Mouse (Mus musculus) midbrain, embryonic 16.5 days (tissue): ENCODE measurements around the gene Pms1. TPM values are rescaled to one million over a fixed set of nuclear protein-coding genes. Genes with fewer than 3 reads are reported as not detected.
"Not testable (repeated sequence)": the region's sequence is repeated elsewhere in the genome, so short reads cannot be mapped to it uniquely, and the experiment has no call there.

Source experiments
- ATAC-seq: fragments of 200-750 bp; cut with Nextera tagmentation; 2 replicates; pipeline ENCODE4 v1.8.0; 2017; ENCODE audit warnings: moderate TSS enrichment
- H3K27ac ChIP-seq: fragments of 300-500 bp; sonication (generic); 2 replicates; pipeline ENCODE4 v1.5.1; 2014; ENCODE audit warnings: mild to moderate bottlenecking, low read length, mixed read lengths
- H3K27me3 ChIP-seq: fragments of 300-500 bp; sonication (generic); 2 replicates; pipeline ENCODE4 v1.6.1; 2014; ENCODE audit warnings: low read depth, low read length, mixed read lengths; ENCODE audit not compliant: control insufficient read depth, insufficient read depth
- H3K36me3 ChIP-seq: fragments of 300-500 bp; sonication (generic); 2 replicates; pipeline ENCODE4 v1.6.1; 2014; ENCODE audit warnings: mild to moderate bottlenecking, low read length, moderate library complexity, mixed read lengths; ENCODE audit not compliant: control insufficient read depth, insufficient read depth
- H3K4me1 ChIP-seq: fragments of 300-500 bp; sonication (generic); 2 replicates; pipeline ENCODE4 v1.6.1; 2014; ENCODE audit warnings: mild to moderate bottlenecking, low read length, mixed read lengths; ENCODE audit not compliant: control insufficient read depth, insufficient read depth
- H3K4me2 ChIP-seq: fragments of 300-500 bp; sonication (generic); 2 replicates; pipeline ENCODE4 v1.6.1; 2014; ENCODE audit warnings: mild to moderate bottlenecking, low read length, mixed read lengths
- H3K4me3 ChIP-seq: fragments of 300-500 bp; sonication (generic); 2 replicates; pipeline ENCODE4 v1.5.1; 2014; ENCODE audit warnings: low read depth, mild to moderate bottlenecking, low read length, moderate library complexity, mixed read lengths
- H3K9ac ChIP-seq: fragments of 300-500 bp; sonication (generic); 2 replicates; pipeline ENCODE4 v1.6.1; 2014; ENCODE audit warnings: low read depth, low read length, mixed read lengths
- H3K9me3 ChIP-seq: fragments of 300-500 bp; sonication (generic); replicated peaks from 2 replicates; pipeline ENCODE4 v1.6.1; 2014; ENCODE audit warnings: mild to moderate bottlenecking, low read length, mixed read lengths; ENCODE audit not compliant: control insufficient read depth, poor library complexity, severe bottlenecking
- WGBS: fragments of 180-500 bp; shearing (Covaris S2); extraction: QIAGEN DNeasy Blood & Tissue Kit; methylation state at CpG from one replicate; pipeline ENCODE4 v1.1.7; 2014; 5-methylcytosine and 5-hydroxymethylcytosine counted together
- polyA plus RNA-seq: library from polyadenylated mRNA; unstranded; fragments of >200 nt; fragmentation: Nextera tagmentation; extraction: Ambion mirVana; gene quantifications from 2 replicates; pipeline ENCODE4 v1.2.1, GENCODE M21; 2015

Pms1 gene
- polyA plus RNA-seq, 1 experiment from 2014 or later: 9.3 TPM

GRCm38 (mm10) chr1:53321662-53322344 lies 25.0 kb upstream of the Pms1 start:
- Histone ChIP-seq H3K27me3 (no peaks in the 10 kb centered on the region), H3K4me1 (no peaks in the 10 kb centered on the region), H3K9me3 (no peaks in the 10 kb centered on the region), H3K4me2 (no peak overlapping the region), H3K27ac (no peak overlapping the region), H3K9ac (no peak overlapping the region), H3K36me3 (peaks cover 7% of the 10 kb centered on the region; the same call in 1 of the 2 replicates), H3K4me3 (no peak overlapping the region)
- WGBS: 97% methylated on average over 4 of the region's 4 CpGs
- ATAC-seq: no peak

GRCm38 (mm10) chr1:53312989-53313967 lies 16.5 kb upstream of the Pms1 start, which contains the start of gene Osgepl1:
Gene Osgepl1 (plus strand): TSS chr1:53313624.
- peak within 1 kb of the TSS; percentile 75 for H3K9ac ChIP-seq
- 0 out of 2 replicates have a peak, but pooled peaks cover 2% of the 10 kb centered on the region for H3K36me3 ChIP-seq
- no peaks in the 10 kb centered on the region for H3K27me3 ChIP-seq
- peak within 1 kb of the TSS; percentile 82 for H3K27ac ChIP-seq
- ATAC-seq: peak; percentile 99
- H3K4me3 ChIP-seq: peak within 1 kb of the TSS; percentile 74
- no peaks in the 10 kb centered on the region for H3K9me3 ChIP-seq
- WGBS: 3% methylated on average over 27 of the region's 27 CpGs
- peaks cover 7% of the 10 kb centered on the region for H3K4me1 ChIP-seq
- H3K4me2 ChIP-seq: peak within 1 kb of the TSS; percentile 71

- Histone ChIP-seq H3K9ac (no peak overlapping the region), H3K36me3 (no peaks in the 10 kb centered on the region), H3K27ac (no peak overlapping the region), H3K9me3 (no peaks in the 10 kb centered on the region), H3K4me1 (peaks cover 6% of the 10 kb centered on the region), H3K4me3 (no peak overlapping the region), H3K27me3 (no peaks in the 10 kb centered on the region), H3K4me2 (no peak overlapping the region)
- WGBS: 90% methylated on average over 4 of the region's 4 CpGs
- ATAC-seq: no peak
Observed at GRCm38 (mm10) chr1:53300506-53300905, 3.7 kb upstream of the Pms1 start.

- H3K36me3 ChIP-seq: no peaks in the 10 kb centered on the region; the same call in 1 of the 2 replicates
- no peak overlapping the region for H3K4me3 ChIP-seq
- no peak overlapping the region for H3K4me2 ChIP-seq
- no peaks in the 10 kb centered on the region for H3K4me1 ChIP-seq
- no peak for ATAC-seq
- WGBS: 83% methylated on average over 3 of the region's 3 CpGs
- H3K9me3 ChIP-seq: no peaks in the 10 kb centered on the region
- H3K27me3 ChIP-seq: no peaks in the 10 kb centered on the region
- no peak overlapping the region for H3K27ac ChIP-seq
- H3K9ac ChIP-seq: no peak overlapping the region
Observed at GRCm38 (mm10) chr1:53291197-53291596, 5.6 kb downstream of the Pms1 start.

- ATAC-seq: no peak
Observed at GRCm38 (mm10) chr1:53272646-53273045, 24.2 kb downstream of the Pms1 start.

GRCm38 (mm10) chr1:53269901-53270300 lies 26.9 kb downstream of the Pms1 start:
- 91% methylated on average over 3 of the region's 3 CpGs for WGBS
- H3K9me3 ChIP-seq: no peaks in the 10 kb centered on the region
- no peak overlapping the region for H3K27ac ChIP-seq
- no peaks in the 10 kb centered on the region for H3K4me1 ChIP-seq
- H3K4me3 ChIP-seq: no peak overlapping the region
- H3K9ac ChIP-seq: no peak overlapping the region
- H3K36me3 ChIP-seq: no peaks in the 10 kb centered on the region
- H3K27me3 ChIP-seq: no peaks in the 10 kb centered on the region
- H3K4me2 ChIP-seq: no peak overlapping the region
- no peak for ATAC-seq

More at GRCm38 (mm10) chr1:53272646-53273045, 24.2 kb downstream of the Pms1 start:
- no peak overlapping the region for H3K4me3 ChIP-seq
- H3K27ac ChIP-seq: no peak overlapping the region
- no peaks in the 10 kb centered on the region for H3K27me3 ChIP-seq
- no peaks in the 10 kb centered on the region for H3K4me1 ChIP-seq
- H3K36me3 ChIP-seq: no peaks in the 10 kb centered on the region
- H3K4me2 ChIP-seq: no peak overlapping the region
- no peak overlapping the region for H3K9ac ChIP-seq
- no peaks in the 10 kb centered on the region for H3K9me3 ChIP-seq

- not testable (repeated sequence) for H3K27ac ChIP-seq, H3K4me1 ChIP-seq, H3K36me3 ChIP-seq, H3K4me3 ChIP-seq, ATAC-seq, H3K4me2 ChIP-seq, H3K9me3 ChIP-seq, H3K27me3 ChIP-seq, H3K9ac ChIP-seq
Observed at GRCm38 (mm10) chr1:53264958-53265612, 31.7 kb downstream of the Pms1 start.

- H3K4me2 ChIP-seq: no peak overlapping the region
- no peak for ATAC-seq
- WGBS: 29% methylated on average over 1 of the region's 1 CpGs
Observed at GRCm38 (mm10) chr1:53226063-53226462, 70.8 kb downstream of the Pms1 start.

More at GRCm38 (mm10) chr1:53226063-53226462, 70.8 kb downstream of the Pms1 start:
- no peaks in the 10 kb centered on the region for H3K36me3 ChIP-seq
- no peak overlapping the region for H3K9ac ChIP-seq
- H3K9me3 ChIP-seq: no peaks in the 10 kb centered on the region
- H3K27ac ChIP-seq: no peak overlapping the region
- H3K4me3 ChIP-seq: no peak overlapping the region
- H3K27me3 ChIP-seq: no peaks in the 10 kb centered on the region
- peaks cover 2% of the 10 kb centered on the region; the same call in 1 of the 2 replicates for H3K4me1 ChIP-seq
